Mouse (Mus musculus) erythroblast, embryonic 14.5 days (primary cell): ENCODE results near the gene Sfxn5. TPM values are rescaled to one million over a fixed set of nuclear protein-coding genes. Genes with fewer than 3 reads are reported as not detected.

Experiments
- H3K27me3 ChIP-seq: 2 replicates; pipeline ENCODE4 v1.6.1; 2012; ENCODE audit warnings: inconsistent platforms; ENCODE audit not compliant: control insufficient read depth
- H3K36me3 ChIP-seq: 2 replicates; pipeline ENCODE4 v1.6.1; 2012; ENCODE audit warnings: mild to moderate bottlenecking, inconsistent platforms; ENCODE audit not compliant: control insufficient read depth
- H3K4me1 ChIP-seq: 2 replicates; pipeline ENCODE4 v1.6.1; 2012; ENCODE audit warnings: inconsistent platforms; ENCODE audit not compliant: control insufficient read depth
- H3K4me3 ChIP-seq: replicated peaks from 2 replicates; pipeline ENCODE3; 2012; ENCODE audit warnings: moderate library complexity, mild to moderate bottlenecking, inconsistent platforms
- H3K9me3 ChIP-seq: 2 replicates; pipeline ENCODE4 v1.6.1; 2012; ENCODE audit warnings: low read length, inconsistent platforms, mixed read lengths; ENCODE audit not compliant: control insufficient read depth
- GATA1 ChIP-seq: IDR thresholded peaks from 2 replicates; pipeline ENCODE4 v1.6.1; 2012; ENCODE audit warnings: low read length, inconsistent platforms, mixed read lengths
- TAL1 ChIP-seq: IDR thresholded peaks from 3 replicates; pipeline ENCODE4 v1.6.1; 2012; ENCODE audit warnings: low read length, inconsistent platforms, mixed read lengths
- polyA plus RNA-seq: library from polyadenylated mRNA; stranded (reverse); fragments of >175 nt; gene quantifications from 2 replicates; pipeline ENCODE4 v1.2.3, GENCODE M21; 2012

Gene Sfxn5
- polyA plus RNA-seq, 1 experiment, result 0.08 TPM

DNA sequence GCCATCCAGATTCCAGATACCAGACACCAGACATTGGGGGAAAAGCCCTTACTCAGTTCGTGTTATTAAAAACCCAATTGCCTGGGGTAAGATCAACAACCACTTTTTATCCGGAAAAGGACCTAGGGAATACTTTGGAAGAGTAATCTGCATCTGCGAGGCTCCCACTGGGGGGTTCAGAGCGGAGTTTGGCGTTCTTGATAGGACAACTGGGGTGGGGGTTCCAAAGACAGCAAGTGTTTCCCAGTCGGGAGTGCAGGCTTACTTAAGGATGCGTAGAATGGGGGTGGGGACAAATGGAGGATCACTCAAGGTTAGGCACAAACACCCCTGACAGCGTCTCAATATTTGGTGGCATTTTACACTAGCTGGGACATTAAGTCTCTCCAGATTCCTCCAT, 1.5 kb downstream of the Sfxn5 start:
- no peaks in the 10 kb centered on the region for H3K9me3 ChIP-seq
- peaks cover 29% of the 10 kb centered on the region for H3K4me1 ChIP-seq
- H3K27me3 ChIP-seq, result peaks cover 22% of the 10 kb centered on the region
- no peak for TF ChIP-seq TAL1
- TF ChIP-seq GATA1, result no peak
- H3K4me3 ChIP-seq, result no peak overlapping the region
- H3K36me3 ChIP-seq, result no peaks in the 10 kb centered on the region

DNA sequence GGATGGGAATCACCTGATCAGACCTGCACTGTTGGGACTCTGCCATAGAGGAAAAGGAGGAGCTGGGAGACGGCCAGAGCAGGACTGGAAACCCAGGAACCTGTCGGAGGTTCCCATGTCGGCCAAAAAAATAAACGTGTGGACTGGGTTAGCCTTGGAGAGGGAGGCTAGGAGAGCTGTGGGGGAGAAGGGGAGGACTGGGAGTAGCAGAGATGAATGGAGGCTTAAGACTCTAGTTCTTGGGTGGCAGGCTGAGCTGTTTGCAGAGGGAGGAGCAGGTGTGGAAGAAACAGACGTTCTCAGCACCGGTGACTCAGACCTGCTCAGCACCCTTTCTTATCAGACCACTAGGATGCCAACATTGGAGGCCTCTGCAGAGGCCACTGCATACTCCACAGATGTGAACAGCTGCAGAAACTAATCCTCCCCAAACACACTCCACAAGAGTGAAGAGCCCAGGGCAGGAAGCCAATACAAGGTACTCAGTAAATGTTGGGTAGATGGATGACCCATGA, 1.9 kb downstream of the Sfxn5 start:
- peaks cover 22% of the 10 kb centered on the region for H3K27me3 ChIP-seq
- peaks cover 29% of the 10 kb centered on the region for H3K4me1 ChIP-seq
- H3K9me3 ChIP-seq, result no peaks in the 10 kb centered on the region
- H3K4me3 ChIP-seq, result no peak overlapping the region
- H3K36me3 ChIP-seq, result no peaks in the 10 kb centered on the region
- TF ChIP-seq TAL1, result no peak
- TF ChIP-seq GATA1, result no peak

DNA sequence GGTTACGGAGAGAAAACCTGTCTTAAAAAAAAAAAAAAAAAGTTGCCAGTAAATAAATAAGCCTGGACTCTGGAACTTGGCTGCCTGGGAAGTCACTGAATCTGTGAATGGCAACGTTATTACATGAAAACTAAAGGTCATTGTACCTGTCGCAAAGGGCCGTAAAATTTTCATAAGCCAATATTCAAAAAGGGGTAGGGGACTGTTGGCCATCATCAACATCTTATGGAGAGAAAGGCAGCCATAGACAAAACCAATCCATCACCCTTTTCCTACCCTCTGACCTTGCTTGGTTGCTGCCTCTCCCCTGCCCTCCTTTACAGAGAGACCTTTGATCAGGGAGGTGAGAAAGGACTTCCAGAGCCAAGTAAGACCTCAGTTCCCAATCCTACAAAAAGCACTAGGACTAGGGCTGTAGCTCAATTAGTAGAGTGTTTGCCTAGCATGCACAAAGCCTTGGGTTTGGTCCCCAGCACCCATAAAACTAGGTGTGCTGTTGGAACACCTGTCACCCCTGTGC, 3.5 kb downstream of the Sfxn5 start:
- H3K4me1 ChIP-seq, result peaks cover 29% of the 10 kb centered on the region

DNA sequence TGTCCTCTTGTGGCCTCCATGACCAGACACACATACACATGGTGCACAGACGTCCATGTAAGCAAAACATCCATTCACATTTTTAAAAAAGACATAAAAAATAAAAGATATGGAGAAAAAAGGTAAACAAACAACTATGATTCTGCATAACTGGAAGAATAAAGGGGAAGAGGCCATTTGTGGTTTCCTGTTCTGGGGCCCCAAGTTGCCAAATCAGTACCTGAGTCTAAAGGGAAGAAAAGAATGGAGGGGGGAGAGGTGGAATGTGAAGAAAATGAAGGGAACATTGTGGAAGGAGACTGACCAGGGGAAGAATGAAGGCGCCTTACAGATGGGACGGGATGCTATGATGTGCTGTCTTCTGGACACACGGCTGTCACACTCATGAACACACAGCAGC, 6.7 kb downstream of the Sfxn5 start:
- Histone ChIP-seq H3K36me3 (no peaks in the 10 kb centered on the region), H3K9me3 (no peaks in the 10 kb centered on the region), H3K4me1 (peaks cover 3% of the 10 kb centered on the region), H3K27me3 (peaks cover 6% of the 10 kb centered on the region), H3K4me3 (no peak overlapping the region)
- TF ChIP-seq TAL1, result no peak
- TF ChIP-seq GATA1, result no peak

More for the DNA sequence above, 3.5 kb downstream of the Sfxn5 start:
- Histone ChIP-seq H3K27me3 (peaks cover 22% of the 10 kb centered on the region), H3K4me3 (no peak overlapping the region), H3K9me3 (no peaks in the 10 kb centered on the region), H3K36me3 (no peaks in the 10 kb centered on the region)
- TF ChIP-seq TAL1 (no peak), GATA1 (no peak)

DNA sequence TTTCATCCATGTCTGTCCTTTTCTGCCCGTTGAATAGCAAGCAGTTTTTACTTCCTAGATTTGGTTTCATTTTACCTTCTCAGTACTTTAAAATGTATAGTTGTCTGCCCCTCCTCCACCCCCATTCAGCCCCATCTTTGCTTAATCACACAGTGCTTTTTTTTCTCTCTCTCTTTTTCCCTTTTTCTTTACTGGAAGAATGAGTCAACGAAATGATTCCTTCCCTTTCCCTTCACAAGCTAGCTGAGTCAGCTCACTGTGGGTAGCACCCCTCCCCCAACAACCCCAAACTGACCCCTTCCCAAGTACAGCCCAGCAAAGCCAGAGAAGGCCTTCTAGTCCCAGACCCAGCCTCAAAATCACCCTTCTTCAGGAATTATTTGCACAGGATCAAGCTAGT, 8.1 kb downstream of the Sfxn5 start:
- Histone ChIP-seq H3K9me3 (0 out of 2 replicates have a peak, but pooled peaks cover 2% of the 10 kb centered on the region), H3K4me3 (no peak overlapping the region), H3K4me1 (no peaks in the 10 kb centered on the region), H3K36me3 (no peaks in the 10 kb centered on the region), H3K27me3 (no peaks in the 10 kb centered on the region)
- TF ChIP-seq GATA1 (no peak), TAL1 (no peak)

DNA sequence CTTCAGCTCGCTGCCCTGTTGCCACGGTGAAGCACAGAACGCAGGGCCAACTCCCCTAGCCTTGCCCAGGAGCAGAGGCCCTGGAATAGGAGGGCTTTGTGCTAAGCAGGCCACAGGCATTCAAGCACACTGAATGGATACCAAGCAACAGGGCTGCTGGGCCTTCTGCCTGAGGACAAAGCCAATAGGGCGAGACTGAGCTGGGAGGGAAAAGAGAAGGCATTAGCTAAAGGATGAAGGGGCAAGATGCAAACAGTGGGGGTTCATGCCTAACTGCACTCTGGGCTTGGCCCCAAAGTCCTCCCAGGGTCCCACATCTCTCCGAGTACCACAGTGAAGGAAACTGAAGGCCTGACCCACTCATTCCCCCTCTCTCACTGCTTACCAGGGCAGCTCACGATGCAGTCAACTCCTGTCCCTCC, 12.8 kb downstream of the Sfxn5 start:
- Histone ChIP-seq H3K4me1 (no peaks in the 10 kb centered on the region), H3K9me3 (0 out of 2 replicates have a peak, but pooled peaks cover 2% of the 10 kb centered on the region), H3K36me3 (no peaks in the 10 kb centered on the region), H3K27me3 (no peaks in the 10 kb centered on the region), H3K4me3 (no peak overlapping the region)
- no peak for TF ChIP-seq GATA1
- no peak for TF ChIP-seq TAL1

DNA sequence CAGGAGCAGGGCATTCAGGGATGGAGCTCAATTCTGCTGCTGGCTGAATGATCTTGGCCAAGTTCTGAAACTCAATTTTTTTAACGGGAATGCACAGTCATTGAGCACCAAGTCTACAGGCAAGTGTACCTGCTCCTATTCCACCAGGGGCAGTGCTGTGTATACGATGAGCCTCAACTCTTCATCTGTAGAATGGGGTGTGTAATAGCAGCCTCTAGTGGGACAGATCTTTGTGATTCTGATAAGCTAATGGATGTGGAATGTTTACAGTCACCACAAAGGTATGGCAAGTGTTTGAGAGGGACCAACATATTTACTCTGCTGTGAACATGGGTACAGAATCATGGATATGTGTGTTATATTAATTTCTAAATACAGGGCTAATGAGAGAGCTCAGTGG, 17.0 kb downstream of the Sfxn5 start:
- Histone ChIP-seq H3K4me1 (no peaks in the 10 kb centered on the region), H3K27me3 (no peaks in the 10 kb centered on the region), H3K9me3 (0 out of 2 replicates have a peak, but pooled peaks cover 2% of the 10 kb centered on the region), H3K36me3 (no peaks in the 10 kb centered on the region), H3K4me3 (no peak overlapping the region)
- TF ChIP-seq GATA1 (no peak), TAL1 (no peak)

DNA sequence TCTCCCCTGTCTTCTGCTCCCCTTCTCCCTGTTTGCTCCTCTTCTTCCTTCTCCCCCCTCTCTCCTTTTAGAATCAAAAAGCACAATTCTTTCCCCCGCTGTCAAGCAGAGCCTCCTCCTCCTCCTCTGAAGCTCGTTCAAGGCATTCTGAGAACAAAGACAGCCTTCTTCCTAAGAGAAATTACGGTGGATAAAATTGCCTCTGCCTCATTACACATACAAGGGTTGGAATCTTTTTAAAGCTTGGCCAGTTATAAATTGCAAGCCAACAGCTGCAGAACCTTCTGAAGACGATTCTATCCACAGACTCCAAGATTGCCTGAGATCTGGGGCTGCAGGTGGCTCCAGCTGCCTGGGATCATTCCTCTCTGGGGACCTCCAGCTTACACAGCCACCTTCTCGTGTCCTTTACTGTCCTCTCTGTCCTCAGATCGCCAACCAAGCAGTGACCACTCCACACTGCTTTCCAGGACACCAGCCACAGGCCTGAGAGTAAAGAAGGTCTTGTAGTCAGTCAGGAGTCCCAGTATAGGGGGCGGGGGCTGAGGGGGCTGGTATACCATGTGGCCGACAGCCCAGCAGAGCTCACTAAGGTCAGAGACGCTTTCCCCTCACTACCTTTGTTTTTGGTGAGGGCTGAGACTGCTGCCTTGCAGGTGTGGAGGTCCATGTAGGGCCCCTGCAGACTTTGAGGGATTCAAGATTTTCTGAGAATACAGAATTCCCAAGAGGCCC, 19.0 kb downstream of the Sfxn5 start:
- no peaks in the 10 kb centered on the region for H3K9me3 ChIP-seq
- no peaks in the 10 kb centered on the region for H3K4me1 ChIP-seq
- no peak overlapping the region for H3K4me3 ChIP-seq
- TF ChIP-seq GATA1, result no peak
- TF ChIP-seq TAL1, result no peak
- H3K27me3 ChIP-seq, result no peaks in the 10 kb centered on the region
- H3K36me3 ChIP-seq, result no peaks in the 10 kb centered on the region

DNA sequence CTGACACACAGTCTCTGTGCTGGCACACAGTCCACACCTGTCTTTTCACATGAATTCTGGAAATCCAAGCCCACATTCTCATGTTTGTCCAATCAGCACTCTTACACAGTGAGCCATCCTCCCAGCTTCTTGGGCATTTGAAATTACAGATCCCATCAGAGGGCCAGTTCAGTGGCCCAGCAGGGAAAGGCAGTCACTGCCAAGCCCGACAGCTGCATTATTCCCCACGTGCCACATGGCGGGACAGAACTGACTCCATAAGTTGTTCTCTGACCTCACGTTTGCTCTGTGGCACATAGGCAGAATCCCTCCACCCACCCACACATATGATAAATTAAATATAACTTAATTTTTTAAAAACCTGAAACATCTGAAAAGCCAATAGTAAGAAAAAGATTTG, 25.3 kb downstream of the Sfxn5 start:
- Histone ChIP-seq H3K4me1 (no peaks in the 10 kb centered on the region), H3K36me3 (no peaks in the 10 kb centered on the region), H3K9me3 (no peaks in the 10 kb centered on the region), H3K27me3 (no peaks in the 10 kb centered on the region), H3K4me3 (no peak overlapping the region)
- TF ChIP-seq TAL1, result no peak
- TF ChIP-seq GATA1, result no peak

DNA sequence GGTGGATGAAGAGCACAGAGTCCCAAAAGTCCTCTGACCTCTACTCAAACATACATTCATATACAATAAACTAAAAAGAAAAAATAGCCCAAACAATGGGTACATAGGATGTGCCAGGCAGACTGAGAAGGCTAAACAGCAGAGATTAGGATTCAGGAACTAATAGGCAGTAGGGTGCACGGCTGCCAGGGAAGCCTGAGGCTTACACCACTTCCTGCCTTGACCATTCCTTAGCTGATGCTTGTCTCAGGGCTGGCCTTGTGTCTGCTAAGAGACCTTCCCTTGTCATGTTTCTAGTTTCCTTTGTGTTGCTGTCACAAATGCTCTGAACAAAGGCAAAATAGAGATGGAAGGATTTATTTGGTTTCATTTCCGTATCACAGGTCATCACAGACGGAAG, 26.8 kb downstream of the Sfxn5 start:
- TF ChIP-seq GATA1 (no peak), TAL1 (no peak)
- no peaks in the 10 kb centered on the region for H3K4me1 ChIP-seq
- no peaks in the 10 kb centered on the region for H3K9me3 ChIP-seq
- no peaks in the 10 kb centered on the region for H3K36me3 ChIP-seq
- no peaks in the 10 kb centered on the region for H3K27me3 ChIP-seq
- H3K4me3 ChIP-seq, result no peak overlapping the region
